Mouse (Mus musculus): ENCODE data around the gene Cpvl. TPM values are rescaled to one million over a fixed set of nuclear protein-coding genes. Genes with fewer than 3 reads are reported as not detected.

Gene Cpvl
- total RNA-seq, 2 experiments from 2014 or later, result not detected

GRCm38 (mm10) chr6:53853546-53853945 lies 124.9 kb downstream of the Cpvl start:
- ATAC-seq (replicated peaks; ENCODE audit: low FRiP score, poor library complexity, severe bottlenecking), result no peak

- no peak for ATAC-seq (replicated peaks; ENCODE audit: low FRiP score, poor library complexity, severe bottlenecking)
These were observed 133.8 kb downstream of the Cpvl start for GRCm38 (mm10) chr6:53844626-53845025.

GRCm38 (mm10) chr6:53825213-53825612 lies 153.3 kb downstream of the Cpvl start:
- no peak for ATAC-seq (replicated peaks; ENCODE audit: low FRiP score, poor library complexity, severe bottlenecking)

Other genes starting within 250 kb of the Cpvl start
- gene Tril, start 157.8 kb downstream of the Cpvl start, total RNA-seq (2015; ENCODE audit: low replicate concordance), result not detected in 2 replicates
- gene Tril, start 157.8 kb downstream of the Cpvl start, total RNA-seq (2017; ENCODE audit: low replicate concordance), result not detected in 2 replicates
- gene Chn2, start 60.9 kb upstream of the Cpvl start, total RNA-seq (2015; ENCODE audit: low replicate concordance), result 2.3 and 7.3 TPM in 2 replicates
- 1.8 and 2.5 TPM in 2 replicates for gene Chn2, start 60.9 kb upstream of the Cpvl start, total RNA-seq (2017; ENCODE audit: low replicate concordance)

Data from erythroblast, adult 5-6 weeks (primary cell).